7 mouse cellular contexts compared by ENCODE assay signal in genomic region chr10:128817033-128817432, GRCm38 (mm10). TPM values are rescaled to one million over a fixed set of nuclear protein-coding genes. Genes with fewer than 3 reads are reported as not detected.
DNase-seq lines count a peak whose midpoint lies in the region; ATAC-seq and TF ChIP-seq lines count a peak whose summit lies in the region.

TSS of gene Sarnp (plus strand) at chr10:128817333.

- DNase-seq in adrenal gland, adult 2 months, result no peak
- DNase-seq in gastrocnemius, adult 18-20 months (ENCODE audit: low spot score), result no peak
- DNase-seq in hindbrain, embryonic 14.5 days (ENCODE audit: low spot score), result no peak
- no peak for DNase-seq in liver, postnatal 0 days
- no peak for DNase-seq in ovary, postnatal 10 days (ENCODE audit: low spot score)
- DNase-seq in kidney, adult 9 months, result no peak

- H3K27me3 ChIP-seq in ES-Bruce4 (ENCODE audit: control insufficient read depth, insufficient read depth, low read length, poor library complexity, severe bottlenecking), result no peaks in the 10 kb centered on the region
- H3K27me3 ChIP-seq in hindbrain, embryonic 14.5 days (ENCODE audit: control insufficient read depth, insufficient read depth, low read length), result no peaks in the 10 kb centered on the region
- H3K27me3 ChIP-seq in liver, postnatal 0 days (ENCODE audit: insufficient read depth, low read length), result no peaks in the 10 kb centered on the region

- H3K36me3 ChIP-seq in ES-Bruce4 (ENCODE audit: control insufficient read depth, insufficient read depth, low read length, poor library complexity, severe bottlenecking), result peaks cover 49% of the 10 kb centered on the region
- H3K36me3 ChIP-seq in hindbrain, embryonic 14.5 days (replicated peaks; ENCODE audit: control insufficient read depth, insufficient read depth), result peaks cover 77% of the 10 kb centered on the region
- peaks cover 50% of the 10 kb centered on the region for H3K36me3 ChIP-seq in liver, postnatal 0 days (replicated peaks; ENCODE audit: insufficient read depth, low read length)

- H3K9me3 ChIP-seq in ES-Bruce4 (replicated peaks; ENCODE audit: control insufficient read depth, insufficient read depth, low read length, poor library complexity, severe bottlenecking), result no peaks in the 10 kb centered on the region
- no peaks in the 10 kb centered on the region for H3K9me3 ChIP-seq in hindbrain, embryonic 14.5 days (ENCODE audit: control insufficient read depth, low read length)
- no peaks in the 10 kb centered on the region for H3K9me3 ChIP-seq in liver, postnatal 0 days (ENCODE audit: low read length)

- 93% methylated on average over 13 of the region's 13 CpGs for WGBS in hindbrain, embryonic 14.5 days
- 84% methylated on average over 13 of the region's 13 CpGs for WGBS in liver, postnatal 0 days (ENCODE audit: insufficient replicate concordance)

- no peak within 1 kb of the TSS for H3K9ac ChIP-seq in ES-Bruce4 (ENCODE audit: low read depth, poor library complexity, severe bottlenecking)
- H3K9ac ChIP-seq in hindbrain, embryonic 14.5 days, result no peak within 1 kb of the TSS
- no peak within 1 kb of the TSS for H3K9ac ChIP-seq in liver, postnatal 0 days (replicated peaks)

- no peak for TF ChIP-seq EP300 in ES-Bruce4 (IDR thresholded peaks at IDR 0.05; ENCODE audit: insufficient read depth, low read depth, low read length)
- no peak for TF ChIP-seq EP300 in liver, postnatal 0 days (IDR thresholded peaks at IDR 0.05; ENCODE audit: low read depth)

- TF ChIP-seq POLR2A in ES-Bruce4 (IDR thresholded peaks at IDR 0.05; ENCODE audit: insufficient read depth, low read length), result no peak

- H3K4me3 ChIP-seq in ES-Bruce4 (ENCODE audit: low read depth, low read length), result no peak within 1 kb of the TSS
- H3K4me3 ChIP-seq in hindbrain, embryonic 14.5 days (replicated peaks; ENCODE audit: low read length), result no peak within 1 kb of the TSS
- H3K4me3 ChIP-seq in liver, postnatal 0 days (ENCODE audit: low read depth, low read length), result no peak within 1 kb of the TSS

- H3K4me1 ChIP-seq in ES-Bruce4 (ENCODE audit: control insufficient read depth, insufficient read depth, low read length), result no peaks in the 10 kb centered on the region
- no peaks in the 10 kb centered on the region for H3K4me1 ChIP-seq in hindbrain, embryonic 14.5 days (replicated peaks; ENCODE audit: control insufficient read depth, insufficient read depth, low read length)
- peaks cover 14% of the 10 kb centered on the region for H3K4me1 ChIP-seq in liver, postnatal 0 days (ENCODE audit: insufficient read depth)

- H3K4me2 ChIP-seq in hindbrain, embryonic 14.5 days (replicated peaks), result no peak within 1 kb of the TSS
- H3K4me2 ChIP-seq in liver, postnatal 0 days (ENCODE audit: low read depth, low read length), result no peak within 1 kb of the TSS

- ATAC-seq in hindbrain, embryonic 14.5 days (ENCODE audit: low FRiP score), result no peak
- ATAC-seq in liver, postnatal 0 days, result no peak

- no peak within 1 kb of the TSS for H3K27ac ChIP-seq in ES-Bruce4 (ENCODE audit: insufficient read depth, low read length)
- no peak within 1 kb of the TSS for H3K27ac ChIP-seq in hindbrain, embryonic 14.5 days
- H3K27ac ChIP-seq in liver, postnatal 0 days (ENCODE audit: low read depth), result no peak within 1 kb of the TSS

- no peak for TF ChIP-seq CTCF in ES-Bruce4 (IDR thresholded peaks at IDR 0.05; ENCODE audit: low read depth, low read length)
- TF ChIP-seq CTCF in liver, postnatal 0 days (IDR thresholded peaks at IDR 0.05; ENCODE audit: low read depth), result no peak

RNA-seq across cellular contexts. Expression of gene Sarnp, which starts in this region (rescaled TPM):
- polyA plus RNA-seq in ES-Bruce4 (2011; ENCODE audit: insufficient read depth, insufficient read length, low read depth, missing spikeins), result 269 and 288 TPM in 2 replicates
- 10 to 100 TPM; 52.7 to 55.8 TPM for total RNA-seq in adrenal gland, adult 2 months (2021)
- polyA plus RNA-seq in adrenal gland, adult 2 months (2012; rRNA removed), result 1.3 and 1.5 TPM in 2 replicates
- 10 to 100 TPM; 26.1 to 30.7 TPM for total RNA-seq in gastrocnemius, adult 18-20 months (2021)
- 137 and 139 TPM in 2 replicates for polyA plus RNA-seq in hindbrain, embryonic 14.5 days (2014; fragmentation: Nextera tagmentation; extraction: Ambion mirVana)
- polyA plus RNA-seq in liver, postnatal 0 days (2015; fragmentation: Nextera tagmentation; extraction: Ambion mirVana), result 72.0 and 75.4 TPM in 2 replicates

Comparison
In these comparisons a context has a peak if more than half of its experiments do, and no peak if none do; other contexts are left out.
1. RNA of gene Sarnp (polyA plus RNA-seq): 269 to 288 TPM in ES-Bruce4, 137 to 139 TPM in hindbrain, embryonic 14.5 days and 72.0 to 75.4 TPM in liver, postnatal 0 days; 1.3 to 1.5 TPM in adrenal gland, adult 2 months; every median in the first group is over 10 times any median in the second.